Mouse (Mus musculus) midbrain, embryonic 10.5 days (tissue): Measurements from ENCODE around the gene Ccdc103. TPM values are rescaled to one million over a fixed set of nuclear protein-coding genes. Genes with fewer than 3 reads are reported as not detected.

ENCODE experiments used
- DNase-seq: peaks from one replicate; pipeline ENCODE4 v3.0.0-alpha.2; 2017; ENCODE audit warnings: low spot score
- H3K27ac ChIP-seq: fragments of 300-500 bp; sonication (generic); replicated peaks from 2 replicates; pipeline ENCODE4 v1.5.1; 2016; ENCODE audit warnings: mild to moderate bottlenecking
- H3K27me3 ChIP-seq: fragments of 300-500 bp; sonication (generic); 2 replicates; pipeline ENCODE4 v1.6.1; 2016; ENCODE audit warnings: low read depth, mild to moderate bottlenecking; ENCODE audit not compliant: poor library complexity, severe bottlenecking
- H3K36me3 ChIP-seq: fragments of 300-500 bp; sonication (generic); 2 replicates; pipeline ENCODE4 v1.6.1; 2016; ENCODE audit warnings: mild to moderate bottlenecking, moderate library complexity
- H3K4me1 ChIP-seq: fragments of 300-500 bp; sonication (generic); 2 replicates; pipeline ENCODE4 v1.6.1; 2016
- H3K4me3 ChIP-seq: fragments of 300-500 bp; sonication (generic); 2 replicates; pipeline ENCODE4 v1.5.1; 2016; ENCODE audit warnings: mild to moderate bottlenecking, moderate library complexity
- H3K9me3 ChIP-seq: fragments of 300-500 bp; sonication (generic); replicated peaks from 2 replicates; pipeline ENCODE4 v1.6.1; 2016; ENCODE audit warnings: mild to moderate bottlenecking
- WGBS: fragments of 180-500 bp; shearing (Covaris S2); methylation state at CpG from one replicate; pipeline ENCODE4 v1.1.7; 2016; 5-methylcytosine and 5-hydroxymethylcytosine counted together
- polyA plus RNA-seq: library from polyadenylated mRNA; unstranded; fragments of >200 nt; fragmentation: Nextera tagmentation; extraction: Ambion mirVana; gene quantifications from 2 replicates; pipeline ENCODE4 v1.2.1, GENCODE M21; 2016

Ccdc103 gene
- polyA plus RNA-seq, 1 experiment from 2014 or later = 2.2 TPM

- DNase-seq = no peak
- 81% methylated on average over 20 of the region's 20 CpGs for WGBS
- H3K4me1 ChIP-seq = peaks cover 18% of the 10 kb centered on the region
- peaks cover 73% of the 10 kb centered on the region for H3K27me3 ChIP-seq
- H3K9me3 ChIP-seq = no peaks in the 10 kb centered on the region
- H3K36me3 ChIP-seq = no peaks in the 10 kb centered on the region
- H3K27ac ChIP-seq = no peak overlapping the region
- no peak overlapping the region for H3K4me3 ChIP-seq
These were observed 15.6 kb downstream of the Ccdc103 start for GRCm38 (mm10) chr11:102896641-102897040.

- Histone ChIP-seq H3K27me3 (peaks cover 55% of the 10 kb centered on the region), H3K4me1 (peaks cover 16% of the 10 kb centered on the region), H3K27ac (0 out of 2 replicates have a peak overlapping the region, but pooled peaks have one; percentile 30), H3K36me3 (no peaks in the 10 kb centered on the region), H3K4me3 (no peak overlapping the region), H3K9me3 (no peaks in the 10 kb centered on the region)
- no peak for DNase-seq
- WGBS = 80% methylated on average over 9 of the region's 9 CpGs
These were observed 17.4 kb downstream of the Ccdc103 start for GRCm38 (mm10) chr11:102898408-102898807.

GRCm38 (mm10) chr11:102900763-102901162 is 19.8 kb downstream of the Ccdc103 start, which contains the start of gene Gfap:
TSS of gene Gfap (minus strand) at chr11:102900912.
- no peak within 1 kb of the TSS for H3K27ac ChIP-seq
- peaks cover 16% of the 10 kb centered on the region for H3K36me3 ChIP-seq
- H3K9me3 ChIP-seq = no peaks in the 10 kb centered on the region
- H3K4me1 ChIP-seq = peaks cover 12% of the 10 kb centered on the region
- peak; percentile 82 for DNase-seq
- 12% methylated on average over 7 of the region's 7 CpGs for WGBS
- peaks cover 32% of the 10 kb centered on the region for H3K27me3 ChIP-seq
- no peak within 1 kb of the TSS for H3K4me3 ChIP-seq

DNA sequence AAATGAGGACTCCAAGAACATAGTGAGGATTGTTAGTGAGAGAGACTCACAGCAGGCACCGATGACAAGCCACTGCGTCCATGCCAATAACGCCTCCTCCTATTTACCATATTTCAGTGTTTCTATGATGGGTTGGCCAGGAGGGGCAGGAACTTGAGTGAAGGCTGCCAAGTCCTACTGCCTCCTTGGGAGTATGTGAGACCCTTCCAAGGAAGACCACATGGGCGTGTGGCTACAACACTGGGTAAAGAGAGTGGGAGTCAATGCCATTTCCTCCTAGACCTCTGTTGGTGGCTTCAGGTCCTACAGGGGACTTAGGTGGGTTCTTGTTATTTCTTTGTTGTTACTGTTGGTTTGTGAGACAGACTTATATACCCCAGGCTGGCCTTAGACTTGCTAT is 20.2 kb downstream of the Ccdc103 start:
- no peaks in the 10 kb centered on the region for H3K9me3 ChIP-seq
- peaks cover 27% of the 10 kb centered on the region for H3K27me3 ChIP-seq
- no peak overlapping the region for H3K27ac ChIP-seq
- 75% methylated on average over 4 of the region's 4 CpGs for WGBS
- peaks cover 20% of the 10 kb centered on the region for H3K36me3 ChIP-seq
- no peak for DNase-seq
- H3K4me1 ChIP-seq = peaks cover 12% of the 10 kb centered on the region
- H3K4me3 ChIP-seq = no peak overlapping the region

GRCm38 (mm10) chr11:102902107-102902506 is 21.1 kb downstream of the Ccdc103 start:
- Histone ChIP-seq H3K27ac (no peak overlapping the region), H3K9me3 (no peaks in the 10 kb centered on the region), H3K4me3 (no peak overlapping the region), H3K4me1 (peaks cover 12% of the 10 kb centered on the region), H3K27me3 (peaks cover 18% of the 10 kb centered on the region), H3K36me3 (peaks cover 29% of the 10 kb centered on the region)
- no peak for DNase-seq
- WGBS = 89% methylated on average over 5 of the region's 5 CpGs

GRCm38 (mm10) chr11:102903654-102904053 is 22.6 kb downstream of the Ccdc103 start:
- H3K27ac ChIP-seq = no peak overlapping the region
- no peak for DNase-seq
- H3K9me3 ChIP-seq = no peaks in the 10 kb centered on the region
- H3K4me3 ChIP-seq = no peak overlapping the region
- peaks cover 4% of the 10 kb centered on the region; the same call in 1 of the 2 replicates for H3K27me3 ChIP-seq
- 84% methylated on average over 7 of the region's 7 CpGs for WGBS
- peaks cover 9% of the 10 kb centered on the region; the same call in 1 of the 2 replicates for H3K4me1 ChIP-seq
- H3K36me3 ChIP-seq = peaks cover 45% of the 10 kb centered on the region

GRCm38 (mm10) chr11:102911376-102911775 is 30.4 kb downstream of the Ccdc103 start:
- no peak overlapping the region for H3K4me3 ChIP-seq
- H3K27ac ChIP-seq = no peak overlapping the region
- no peaks in the 10 kb centered on the region for H3K27me3 ChIP-seq
- no peaks in the 10 kb centered on the region for H3K4me1 ChIP-seq
- peaks cover 100% of the 10 kb centered on the region for H3K36me3 ChIP-seq
- DNase-seq = no peak
- H3K9me3 ChIP-seq = no peaks in the 10 kb centered on the region
- 89% methylated on average over 7 of the region's 7 CpGs for WGBS

- peaks cover 83% of the 10 kb centered on the region for H3K36me3 ChIP-seq
- DNase-seq = no peak
These were observed 34.4 kb downstream of the Ccdc103 start for GRCm38 (mm10) chr11:102915380-102915779.

DNA sequence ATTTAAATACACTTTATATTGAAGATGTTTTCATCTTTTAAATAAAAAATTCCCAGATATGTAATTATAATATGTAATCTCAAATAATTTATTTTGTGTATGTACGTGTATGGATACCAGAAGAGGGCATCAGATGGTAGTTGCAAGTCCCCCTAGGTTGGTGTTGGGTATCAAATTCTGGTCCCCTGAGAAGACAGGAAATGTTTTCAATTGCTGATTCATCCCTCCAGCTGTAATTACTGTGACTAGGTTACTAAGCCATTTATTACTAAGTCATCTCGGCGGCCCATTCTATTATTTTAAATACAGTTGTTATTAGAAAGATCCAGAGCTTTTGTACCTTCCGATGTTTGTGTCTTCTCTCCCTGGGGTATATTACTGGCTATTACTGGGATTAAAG is 37.1 kb downstream of the Ccdc103 start:
- no peaks in the 10 kb centered on the region for H3K9me3 ChIP-seq
- no peak overlapping the region for H3K4me3 ChIP-seq
- H3K36me3 ChIP-seq = peaks cover 83% of the 10 kb centered on the region
- no peaks in the 10 kb centered on the region for H3K27me3 ChIP-seq
- H3K4me1 ChIP-seq = peaks cover 19% of the 10 kb centered on the region
- H3K27ac ChIP-seq = no peak overlapping the region
- DNase-seq = no peak
- WGBS = 96% methylated on average over 4 of the region's 4 CpGs

More at GRCm38 (mm10) chr11:102915380-102915779, 34.4 kb downstream of the Ccdc103 start:
- no peak overlapping the region for H3K4me3 ChIP-seq
- H3K9me3 ChIP-seq = no peaks in the 10 kb centered on the region
- WGBS = 88% methylated on average over 9 of the region's 9 CpGs
- no peak overlapping the region for H3K27ac ChIP-seq
- H3K27me3 ChIP-seq = no peaks in the 10 kb centered on the region
- no peaks in the 10 kb centered on the region for H3K4me1 ChIP-seq

DNA sequence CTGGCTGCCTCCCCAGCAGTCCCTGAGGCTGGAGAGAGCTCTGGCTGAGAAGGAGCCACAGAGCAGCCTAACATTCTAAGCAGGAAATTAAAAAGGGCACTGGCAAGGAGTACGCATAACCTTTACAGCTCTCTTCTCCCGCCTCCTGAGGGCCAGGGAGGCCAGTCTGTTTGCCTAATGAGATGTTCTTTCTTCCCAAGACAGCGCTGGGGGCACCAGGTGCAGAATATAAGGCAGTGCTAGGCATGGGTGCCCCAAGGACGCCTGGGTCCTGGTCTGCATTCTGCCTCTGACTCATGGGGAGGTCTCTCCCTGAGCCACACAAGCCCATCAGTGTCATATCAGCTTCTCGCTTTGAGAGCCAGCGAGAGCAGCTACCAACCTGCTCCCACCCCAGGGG is 40.5 kb downstream of the Ccdc103 start:
- H3K27ac ChIP-seq = peak overlapping the region; percentile 18; the same call in 1 of the 2 replicates
- no peak for DNase-seq
- WGBS = 91% methylated on average over 6 of the region's 6 CpGs
- H3K4me3 ChIP-seq = no peak overlapping the region; the same call in 1 of the 2 replicates
- H3K4me1 ChIP-seq = peaks cover 42% of the 10 kb centered on the region
- H3K9me3 ChIP-seq = no peaks in the 10 kb centered on the region
- H3K27me3 ChIP-seq = no peaks in the 10 kb centered on the region
- H3K36me3 ChIP-seq = peaks cover 49% of the 10 kb centered on the region

DNA sequence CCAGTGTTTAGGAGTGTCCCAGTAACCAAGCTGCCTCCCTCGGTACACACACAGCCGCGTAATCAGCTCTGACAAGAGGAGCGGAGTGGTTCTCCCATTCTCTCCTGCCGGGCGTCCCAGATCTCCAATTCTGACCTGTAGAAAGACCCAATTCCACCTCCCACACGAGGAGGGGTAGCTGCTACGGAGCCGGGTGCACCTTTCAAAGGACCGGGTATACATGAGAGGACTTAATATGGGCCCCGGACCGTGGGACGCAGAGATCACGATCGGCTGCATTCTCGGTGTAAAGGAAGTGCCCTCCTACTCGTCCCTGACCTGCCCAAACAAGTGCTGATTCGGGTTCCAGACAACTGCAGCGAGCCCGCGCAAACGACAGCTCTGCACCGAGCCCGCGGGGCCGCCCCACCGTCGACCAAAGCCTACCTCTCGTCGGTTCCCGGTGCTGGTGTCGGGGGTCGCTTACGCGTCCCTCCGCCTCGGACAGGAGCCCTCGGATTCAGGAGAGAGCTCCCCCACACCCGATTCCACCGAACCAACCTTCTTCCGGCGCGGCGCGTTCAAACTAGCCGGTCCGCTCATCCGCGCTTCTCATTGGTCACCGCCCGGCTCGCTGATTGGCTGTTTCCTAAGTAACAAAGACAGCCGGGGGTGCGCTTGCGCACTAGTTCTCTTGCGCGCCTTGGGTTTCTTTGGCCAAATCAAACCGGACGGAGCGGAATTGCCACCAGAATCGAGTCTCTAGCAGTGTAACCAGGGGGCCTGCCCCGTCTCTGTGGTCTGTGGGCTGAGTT is 43.8 kb downstream of the Ccdc103 start, which contains the start of gene Kif18b:
Gene Kif18b, minus strand, starts transcription at position 568 of the 794 bp plus-strand sequence.
- peak within 1 kb of the TSS; percentile 96 for H3K27ac ChIP-seq

DNA sequence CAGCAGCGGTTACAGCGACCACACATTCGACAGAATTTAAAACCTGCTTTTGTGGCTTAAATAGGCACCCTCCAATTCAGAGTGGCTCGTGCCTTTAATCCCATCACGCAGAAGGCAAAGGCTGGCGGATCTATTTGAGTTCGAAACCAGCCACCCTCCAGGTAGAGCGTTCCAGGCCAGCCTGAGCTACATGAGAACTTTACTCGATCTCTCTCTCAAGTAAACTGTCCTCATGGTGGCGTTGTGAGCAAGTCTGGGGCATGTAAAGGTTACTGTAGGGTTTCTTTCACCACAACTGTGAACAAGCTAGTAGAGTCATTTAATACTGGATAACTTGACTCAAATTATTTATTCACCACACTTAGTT is 44.3 kb downstream of the Ccdc103 start:
- DNase-seq = no peak
- WGBS = 2% methylated on average over 10 of the region's 10 CpGs
- peaks cover 28% of the 10 kb centered on the region for H3K36me3 ChIP-seq
- H3K9me3 ChIP-seq = no peaks in the 10 kb centered on the region
- peaks cover 42% of the 10 kb centered on the region for H3K4me1 ChIP-seq
- H3K4me3 ChIP-seq = peak overlapping the region; percentile 93
- H3K27me3 ChIP-seq = peaks cover 3% of the 10 kb centered on the region; the same call in 1 of the 2 replicates
- H3K27ac ChIP-seq = peak overlapping the region; percentile 96

More for the DNA sequence above, 43.8 kb downstream of the Ccdc103 start, which contains the start of gene Kif18b:
- Histone ChIP-seq H3K4me3 (peak within 1 kb of the TSS; percentile 93), H3K36me3 (peaks cover 34% of the 10 kb centered on the region), H3K9me3 (no peaks in the 10 kb centered on the region), H3K27me3 (peaks cover 3% of the 10 kb centered on the region; the same call in 1 of the 2 replicates), H3K4me1 (peaks cover 42% of the 10 kb centered on the region)
- peak; percentile 99 for DNase-seq
- WGBS = under 1% methylated on average over 62 of the region's 62 CpGs

DNA sequence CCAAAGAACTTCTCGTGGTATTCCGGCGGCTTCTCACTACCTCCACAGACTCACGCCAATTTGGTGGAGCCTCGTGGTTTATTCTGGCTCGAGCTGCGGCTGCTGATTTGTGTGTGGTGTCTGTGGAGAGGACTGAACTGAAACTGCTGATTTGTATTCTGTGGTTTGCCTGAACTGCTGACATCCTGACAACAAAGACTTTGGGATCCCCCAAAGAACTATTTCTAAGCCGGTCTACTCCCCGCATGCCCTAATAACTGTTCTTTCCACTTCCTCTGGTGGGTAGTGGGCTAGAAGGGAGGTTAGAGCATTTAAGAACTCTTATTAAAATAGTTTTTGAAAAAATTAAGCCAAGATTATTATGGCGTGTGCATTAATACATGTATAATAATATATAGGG is 49.7 kb downstream of the Ccdc103 start:
- Histone ChIP-seq H3K4me3 (no peak overlapping the region), H3K36me3 (no peaks in the 10 kb centered on the region), H3K4me1 (peaks cover 2% of the 10 kb centered on the region), H3K9me3 (no peaks in the 10 kb centered on the region), H3K27me3 (peaks cover 13% of the 10 kb centered on the region; the same call in 1 of the 2 replicates), H3K27ac (no peak overlapping the region)
- DNase-seq = no peak
- 94% methylated on average over 10 of the region's 10 CpGs for WGBS
